Mouse (Mus musculus): ENCODE data around the gene Olfr1047.

GRCm38 (mm10) chr2:86240189-86240588 is 9.0 kb upstream of the Olfr1047 start, which contains the start of gene Olfr1048:
- no peak for TF ChIP-seq POLR2A (IDR thresholded peaks at IDR 0.05; ENCODE audit: control insufficient read depth, low read depth, low read length)
- no peak for TF ChIP-seq CTCF (IDR thresholded peaks at IDR 0.05; ENCODE audit: control insufficient read depth, insufficient read depth, insufficient replicate concordance, low read depth, low read length)

All from testis, adult 2 months (tissue).